Mouse (Mus musculus) ES-Bruce4 (cell line): ENCODE data around the gene Zbtb8b.

Source experiments
- CTCF ChIP-seq: IDR thresholded peaks from one replicate; pipeline ENCODE4 v1.8.1; 2011; ENCODE audit warnings: low read depth, low read length
- EP300 ChIP-seq: IDR thresholded peaks from 2 replicates; pipeline ENCODE4 v1.6.1; 2011; ENCODE audit warnings: low read depth, low read length; ENCODE audit not compliant: insufficient read depth
- POLR2A ChIP-seq: IDR thresholded peaks from one replicate; pipeline ENCODE4 v1.8.1; 2011; ENCODE audit warnings: low read length; ENCODE audit not compliant: insufficient read depth

DNA sequence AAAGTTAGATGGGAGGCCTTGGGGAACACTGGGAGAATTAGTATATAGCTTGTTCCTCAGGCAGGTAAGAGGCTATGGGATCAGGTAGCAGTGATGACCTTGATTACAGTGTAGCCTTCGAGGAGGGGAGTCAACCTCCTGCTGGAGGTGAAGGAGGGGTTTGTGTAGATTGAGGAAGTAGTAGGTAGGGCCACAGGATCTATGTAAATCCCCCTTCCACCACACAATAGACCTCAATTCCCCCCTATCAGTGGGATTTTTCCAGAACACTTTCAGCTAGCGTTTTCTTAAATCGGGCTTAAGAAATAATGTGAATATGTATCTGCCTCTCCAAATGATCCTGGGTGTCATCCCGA lies 20.2 kb upstream of the Zbtb8b start:
- TF ChIP-seq POLR2A = no peak
- TF ChIP-seq CTCF = no peak
- TF ChIP-seq EP300 = no peak
